Mouse (Mus musculus): ENCODE data around the gene Rmdn2. TPM values are rescaled to one million over a fixed set of nuclear protein-coding genes. Genes with fewer than 3 reads are reported as not detected.

Gene Rmdn2
- polyA plus RNA-seq, 1 experiment from 2014 or later, result 4.4 TPM

DNA sequence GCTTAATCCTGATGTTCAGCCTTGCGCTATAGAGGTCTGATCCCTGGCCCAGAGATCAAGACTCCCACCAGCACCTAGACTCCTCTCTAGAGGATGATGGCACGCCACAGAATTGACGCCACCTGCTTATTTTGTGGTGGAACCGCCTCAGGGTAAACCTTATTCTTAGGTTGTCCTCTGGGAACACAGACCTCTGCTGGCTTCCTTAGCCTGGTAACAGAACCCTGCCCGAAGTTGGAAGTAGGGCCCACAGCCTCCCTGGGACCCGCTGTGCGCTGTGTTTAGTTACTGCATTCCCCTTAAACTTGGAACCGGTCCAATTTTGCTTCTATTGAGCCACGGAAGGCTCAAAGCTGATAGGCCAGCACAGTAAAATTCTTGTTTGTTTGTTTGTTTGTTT, 100.9 kb downstream of the Rmdn2 start:
- H3K4me3 ChIP-seq, result 0 out of 2 replicates have a peak overlapping the region, but pooled peaks have one; percentile 41
- WGBS, result 5% methylated on average over 9 of the region's 9 CpGs
- H3K27me3 ChIP-seq, result peaks cover 57% of the 10 kb centered on the region
- no peaks in the 10 kb centered on the region for H3K36me3 ChIP-seq
- H3K4me2 ChIP-seq (replicated peaks), result 0 out of 2 replicates have a peak overlapping the region, but pooled peaks have one; percentile 87
- ATAC-seq (replicated peaks), result no peak
- H3K27ac ChIP-seq (replicated peaks), result no peak overlapping the region
- peaks cover 40% of the 10 kb centered on the region for H3K4me1 ChIP-seq
- no peak overlapping the region for H3K9ac ChIP-seq (replicated peaks)
- H3K9me3 ChIP-seq, result no peaks in the 10 kb centered on the region

DNA sequence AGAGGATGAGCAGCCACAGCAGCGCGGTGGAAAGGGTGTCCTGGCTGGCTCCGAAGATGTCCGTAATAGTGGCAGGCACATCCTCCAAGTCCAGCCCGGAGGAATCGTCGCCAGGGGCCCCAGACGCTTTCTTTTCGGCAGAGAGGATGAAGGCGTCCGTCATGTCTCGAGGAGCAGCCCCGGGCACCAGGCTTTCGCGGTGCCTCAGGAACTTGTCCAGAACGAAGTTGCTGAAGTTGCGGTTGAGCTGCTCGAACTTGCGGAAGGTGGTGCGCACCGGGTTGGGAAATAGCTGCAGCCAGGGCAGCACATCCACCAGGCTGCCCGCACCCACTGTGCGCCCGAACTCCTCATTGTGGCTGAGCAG, 101.6 kb downstream of the Rmdn2 start:
- ATAC-seq (replicated peaks), result no peak
- H3K9me3 ChIP-seq, result no peaks in the 10 kb centered on the region
- H3K36me3 ChIP-seq, result no peaks in the 10 kb centered on the region
- peak overlapping the region; percentile 41 for H3K4me3 ChIP-seq
- peak overlapping the region; percentile 87 for H3K4me2 ChIP-seq (replicated peaks)
- WGBS, result 1% methylated on average over 24 of the region's 24 CpGs
- peaks cover 57% of the 10 kb centered on the region for H3K27me3 ChIP-seq
- peak overlapping the region; percentile 38; the same call in 1 of the 2 replicates for H3K9ac ChIP-seq (replicated peaks)
- peaks cover 36% of the 10 kb centered on the region for H3K4me1 ChIP-seq
- no peak overlapping the region for H3K27ac ChIP-seq (replicated peaks)

DNA sequence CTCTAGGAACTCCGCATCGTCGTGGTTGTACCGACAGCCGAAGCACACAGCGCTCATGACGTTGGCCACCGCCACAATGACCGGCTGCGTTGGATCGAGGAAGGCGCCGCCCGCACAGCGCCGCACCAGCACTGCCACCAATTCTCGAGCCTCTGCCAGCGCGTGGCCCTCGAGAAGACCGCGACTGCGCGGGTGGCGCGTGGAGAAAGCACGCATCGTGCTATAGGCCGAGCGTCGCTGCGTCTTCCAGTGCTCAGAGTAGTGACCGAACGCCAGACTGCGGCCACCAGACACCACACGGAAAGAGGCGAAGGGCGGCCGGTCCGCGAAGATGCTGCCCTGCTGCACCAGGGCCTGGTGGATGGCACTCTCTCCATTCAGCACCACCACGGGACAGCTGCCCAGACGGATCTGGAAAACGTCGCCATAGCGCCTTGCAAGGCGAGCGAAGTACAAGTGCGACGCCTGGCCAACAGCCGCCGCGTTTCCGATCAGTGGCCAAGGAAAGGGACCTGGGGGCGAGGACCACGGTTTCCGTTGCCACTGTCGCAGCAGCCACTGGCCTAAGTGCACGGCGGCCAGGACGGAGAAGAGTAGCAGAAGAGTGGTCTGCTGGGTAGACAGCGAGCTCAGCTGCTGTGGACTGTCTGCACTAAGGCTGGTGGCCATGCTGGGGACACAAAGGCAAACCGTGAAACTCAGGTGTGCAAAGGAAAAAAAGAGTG, 102.1 kb downstream of the Rmdn2 start:
- peaks cover 57% of the 10 kb centered on the region for H3K27me3 ChIP-seq
- peak overlapping the region; percentile 41 for H3K4me3 ChIP-seq
- H3K27ac ChIP-seq (replicated peaks), result no peak overlapping the region
- peak overlapping the region; percentile 38 for H3K9ac ChIP-seq (replicated peaks)
- under 1% methylated on average over 63 of the region's 63 CpGs for WGBS
- peak; percentile 33 for ATAC-seq (replicated peaks)
- no peaks in the 10 kb centered on the region for H3K36me3 ChIP-seq
- peaks cover 35% of the 10 kb centered on the region for H3K4me1 ChIP-seq
- peak overlapping the region; percentile 87 for H3K4me2 ChIP-seq (replicated peaks)
- H3K9me3 ChIP-seq, result no peaks in the 10 kb centered on the region

DNA sequence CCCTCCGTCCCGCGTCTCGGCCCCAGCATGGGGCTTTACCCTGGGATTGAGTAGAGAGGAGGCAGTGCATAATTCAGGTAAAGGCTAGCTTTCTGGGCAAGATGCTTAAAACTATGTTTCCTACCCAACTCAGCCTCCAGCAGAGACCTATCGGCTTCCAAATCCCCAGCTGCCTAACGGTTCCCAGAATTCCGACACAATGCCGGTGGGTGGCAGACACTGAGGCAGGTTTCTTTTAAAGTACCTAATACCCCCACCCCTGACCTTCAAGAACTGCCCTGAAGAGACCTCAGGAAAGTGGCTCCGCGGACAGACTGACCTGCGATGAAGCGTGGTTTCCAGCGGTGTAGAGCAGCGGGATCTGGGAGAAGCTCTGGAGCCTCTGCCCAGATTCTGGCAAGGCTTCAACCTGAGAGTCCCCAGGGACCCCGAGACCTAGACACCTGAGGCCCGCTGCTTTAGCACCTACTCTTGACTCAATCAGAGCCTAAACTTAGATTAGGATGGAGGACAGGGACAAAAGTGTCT, 102.8 kb downstream of the Rmdn2 start:
- Histone ChIP-seq H3K9me3 (no peaks in the 10 kb centered on the region), H3K4me3 (peak overlapping the region; percentile 41), H3K27ac (replicated peaks) (no peak overlapping the region), H3K4me2 (replicated peaks) (peak overlapping the region; percentile 87), H3K36me3 (no peaks in the 10 kb centered on the region), H3K27me3 (peaks cover 55% of the 10 kb centered on the region), H3K4me1 (peaks cover 35% of the 10 kb centered on the region), H3K9ac (replicated peaks) (no peak overlapping the region)
- no peak for ATAC-seq (replicated peaks)
- WGBS, result under 1% methylated on average over 16 of the region's 16 CpGs

DNA sequence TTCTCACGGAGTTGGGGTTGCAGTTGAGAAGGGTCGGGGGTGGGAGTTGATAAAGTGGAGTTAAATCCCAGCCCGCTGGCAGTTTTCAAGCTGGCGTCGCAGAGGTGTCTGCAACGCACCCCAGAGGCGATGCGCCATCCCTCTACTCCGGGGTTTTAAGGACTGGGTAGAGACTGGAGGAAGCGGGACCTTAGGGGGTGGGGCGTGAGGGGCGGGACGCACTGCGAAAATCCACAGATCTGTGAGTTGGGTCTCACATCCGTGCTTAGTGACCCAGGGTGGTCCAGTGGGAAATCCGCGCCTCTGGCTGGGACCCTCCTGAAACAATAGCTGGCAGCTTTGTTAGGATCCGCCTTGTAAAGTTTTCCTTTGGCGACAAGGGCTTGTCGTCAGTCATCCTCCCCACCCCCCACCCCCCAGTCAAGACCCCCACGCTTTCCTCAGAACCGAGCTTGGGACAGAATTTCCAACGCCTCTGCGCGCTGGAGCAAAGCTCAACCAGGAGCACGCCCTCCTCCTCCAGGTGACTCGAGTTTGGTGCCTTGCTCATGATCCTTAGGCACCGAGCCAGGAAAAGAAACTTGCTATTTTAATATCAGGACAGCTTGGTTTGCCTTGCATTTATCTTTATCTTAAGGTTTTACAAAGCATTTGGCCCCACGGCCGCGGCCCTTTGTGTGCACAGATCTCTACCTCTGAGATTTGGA, 103.4 kb downstream of the Rmdn2 start, which contains the start of gene Cyp1b1:
Cyp1b1 (minus strand) TSS at position 131 of the 707 bp plus-strand sequence.
- ATAC-seq (replicated peaks), result peak; percentile 20; the same call in 1 of the 2 replicates
- under 1% methylated on average over 31 of the region's 31 CpGs for WGBS
- H3K4me1 ChIP-seq, result peaks cover 35% of the 10 kb centered on the region
- peak within 1 kb of the TSS; percentile 39 for H3K9ac ChIP-seq (replicated peaks)
- peaks cover 48% of the 10 kb centered on the region for H3K27me3 ChIP-seq
- peak within 1 kb of the TSS; percentile 41 for H3K4me3 ChIP-seq
- H3K27ac ChIP-seq (replicated peaks), result no peak within 1 kb of the TSS
- peak within 1 kb of the TSS; percentile 87 for H3K4me2 ChIP-seq (replicated peaks)
- H3K36me3 ChIP-seq, result no peaks in the 10 kb centered on the region
- no peaks in the 10 kb centered on the region for H3K9me3 ChIP-seq

DNA sequence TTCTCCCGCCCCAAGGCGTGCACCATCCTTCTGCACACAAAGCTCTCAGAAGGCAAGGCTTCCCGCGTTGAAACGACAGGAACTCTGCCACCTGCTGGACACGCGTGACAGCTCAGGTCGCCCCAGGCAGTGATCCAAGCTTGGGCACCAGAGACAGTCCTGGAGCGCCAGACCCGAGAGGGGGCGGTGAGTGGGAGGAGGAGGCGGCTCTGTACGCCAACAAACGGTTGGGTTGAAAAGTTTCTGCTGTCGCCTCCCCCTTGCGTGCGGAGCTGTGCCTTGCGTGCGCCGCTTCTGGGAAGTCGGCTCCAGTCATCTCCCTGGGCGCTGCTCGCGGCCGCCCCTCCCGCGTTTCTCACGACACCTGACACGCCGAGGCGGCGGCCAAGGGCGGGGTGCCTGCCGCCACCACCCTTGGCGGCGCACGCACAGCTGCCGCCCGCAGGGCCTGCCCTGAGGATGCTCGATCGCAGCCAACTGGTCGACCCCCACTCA, 104.0 kb downstream of the Rmdn2 start:
- Histone ChIP-seq H3K9me3 (no peaks in the 10 kb centered on the region), H3K27ac (replicated peaks) (no peak overlapping the region), H3K9ac (replicated peaks) (peak overlapping the region; percentile 39), H3K36me3 (no peaks in the 10 kb centered on the region), H3K27me3 (peaks cover 44% of the 10 kb centered on the region), H3K4me3 (peak overlapping the region; percentile 41), H3K4me2 (replicated peaks) (peak overlapping the region; percentile 87), H3K4me1 (peaks cover 35% of the 10 kb centered on the region)
- peak; percentile 83 for ATAC-seq (replicated peaks)
- under 1% methylated on average over 41 of the region's 42 CpGs for WGBS

DNA sequence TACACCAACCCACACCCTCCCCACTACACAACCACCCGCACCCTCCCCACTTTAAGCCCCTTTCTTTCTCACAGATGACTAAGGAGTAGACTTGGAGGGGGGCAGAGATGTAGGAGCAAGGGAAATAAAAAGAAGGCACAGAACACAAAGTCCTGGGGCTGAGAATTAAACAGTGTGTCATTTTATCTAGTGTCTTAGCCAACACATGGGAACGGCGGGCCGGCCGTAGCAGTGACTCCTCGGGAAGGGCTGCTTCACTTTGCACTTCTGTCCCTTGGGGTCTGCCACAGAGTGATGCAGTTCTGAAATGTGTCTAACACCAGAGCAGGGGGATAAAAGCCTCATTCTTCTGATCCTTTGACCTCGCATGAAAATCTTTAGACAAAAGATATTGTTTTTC, 109.0 kb downstream of the Rmdn2 start:
- 77% methylated on average over 7 of the region's 7 CpGs for WGBS
- no peak overlapping the region for H3K27ac ChIP-seq (replicated peaks)
- no peak overlapping the region for H3K4me3 ChIP-seq
- H3K27me3 ChIP-seq, result no peaks in the 10 kb centered on the region
- no peak for ATAC-seq (replicated peaks)
- H3K36me3 ChIP-seq, result no peaks in the 10 kb centered on the region
- H3K9me3 ChIP-seq, result no peaks in the 10 kb centered on the region
- no peak overlapping the region for H3K4me2 ChIP-seq (replicated peaks)
- H3K9ac ChIP-seq (replicated peaks), result no peak overlapping the region
- H3K4me1 ChIP-seq, result peaks cover 3% of the 10 kb centered on the region

DNA sequence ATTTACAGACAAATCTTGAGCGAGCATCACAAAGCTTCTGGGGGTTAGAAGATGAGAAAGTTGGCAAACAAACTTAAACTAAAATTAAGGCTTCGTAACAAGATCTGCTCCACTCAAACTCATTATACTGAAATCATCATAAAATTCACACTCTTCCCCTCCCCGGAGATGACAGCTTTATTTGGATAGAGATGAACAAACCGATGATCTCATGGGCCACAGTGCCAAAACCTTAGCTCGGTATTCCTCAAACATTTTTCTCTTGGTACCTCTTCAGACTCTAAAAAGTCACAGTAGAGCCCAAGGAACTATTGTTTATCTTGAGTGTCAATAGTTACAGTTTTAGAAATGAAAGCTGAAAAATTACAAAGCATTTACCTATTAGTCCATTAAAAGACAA, 115.0 kb downstream of the Rmdn2 start:
- Histone ChIP-seq H3K27ac (replicated peaks) (no peak overlapping the region), H3K4me1 (0 out of 2 replicates have a peak, but pooled peaks cover 5% of the 10 kb centered on the region), H3K9ac (replicated peaks) (no peak overlapping the region), H3K4me2 (replicated peaks) (no peak overlapping the region), H3K9me3 (no peaks in the 10 kb centered on the region), H3K36me3 (no peaks in the 10 kb centered on the region), H3K4me3 (no peak overlapping the region), H3K27me3 (no peaks in the 10 kb centered on the region)
- no peak for ATAC-seq (replicated peaks)
- WGBS, result 86% methylated on average over 5 of the region's 5 CpGs

DNA sequence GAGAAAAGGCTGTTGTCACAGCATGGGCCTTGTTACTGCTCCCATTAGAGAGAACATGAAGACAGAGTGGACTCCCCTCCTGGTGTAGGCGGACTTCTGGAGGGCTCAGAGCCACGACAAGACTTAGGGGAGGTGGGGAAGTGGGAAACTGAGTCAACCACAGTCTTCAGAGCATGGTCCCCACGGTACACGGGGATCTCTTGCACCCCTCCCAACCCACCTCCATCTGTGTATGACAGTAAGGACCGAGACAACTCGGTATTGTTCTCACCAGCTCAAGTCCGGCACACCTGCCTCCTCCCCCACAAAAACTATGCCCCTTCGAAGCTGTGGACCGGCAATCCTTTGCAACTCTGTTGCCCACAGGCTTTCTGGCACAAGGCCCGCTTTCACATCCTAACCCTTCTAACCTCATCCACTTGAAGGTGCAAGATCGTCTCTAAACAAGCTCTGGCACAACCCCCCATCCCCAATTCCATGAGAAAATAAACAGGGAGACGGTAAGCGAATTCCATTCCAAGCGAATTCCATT, 116.5 kb downstream of the Rmdn2 start:
- 33% methylated on average over 14 of the region's 14 CpGs for WGBS
- Histone ChIP-seq H3K27me3 (no peaks in the 10 kb centered on the region), H3K9me3 (no peaks in the 10 kb centered on the region), H3K4me1 (0 out of 2 replicates have a peak, but pooled peaks cover 5% of the 10 kb centered on the region), H3K36me3 (no peaks in the 10 kb centered on the region), H3K4me3 (no peak overlapping the region), H3K4me2 (replicated peaks) (no peak overlapping the region), H3K27ac (replicated peaks) (no peak overlapping the region), H3K9ac (replicated peaks) (no peak overlapping the region; the same call in 1 of the 2 replicates)
- ATAC-seq (replicated peaks), result no peak

DNA sequence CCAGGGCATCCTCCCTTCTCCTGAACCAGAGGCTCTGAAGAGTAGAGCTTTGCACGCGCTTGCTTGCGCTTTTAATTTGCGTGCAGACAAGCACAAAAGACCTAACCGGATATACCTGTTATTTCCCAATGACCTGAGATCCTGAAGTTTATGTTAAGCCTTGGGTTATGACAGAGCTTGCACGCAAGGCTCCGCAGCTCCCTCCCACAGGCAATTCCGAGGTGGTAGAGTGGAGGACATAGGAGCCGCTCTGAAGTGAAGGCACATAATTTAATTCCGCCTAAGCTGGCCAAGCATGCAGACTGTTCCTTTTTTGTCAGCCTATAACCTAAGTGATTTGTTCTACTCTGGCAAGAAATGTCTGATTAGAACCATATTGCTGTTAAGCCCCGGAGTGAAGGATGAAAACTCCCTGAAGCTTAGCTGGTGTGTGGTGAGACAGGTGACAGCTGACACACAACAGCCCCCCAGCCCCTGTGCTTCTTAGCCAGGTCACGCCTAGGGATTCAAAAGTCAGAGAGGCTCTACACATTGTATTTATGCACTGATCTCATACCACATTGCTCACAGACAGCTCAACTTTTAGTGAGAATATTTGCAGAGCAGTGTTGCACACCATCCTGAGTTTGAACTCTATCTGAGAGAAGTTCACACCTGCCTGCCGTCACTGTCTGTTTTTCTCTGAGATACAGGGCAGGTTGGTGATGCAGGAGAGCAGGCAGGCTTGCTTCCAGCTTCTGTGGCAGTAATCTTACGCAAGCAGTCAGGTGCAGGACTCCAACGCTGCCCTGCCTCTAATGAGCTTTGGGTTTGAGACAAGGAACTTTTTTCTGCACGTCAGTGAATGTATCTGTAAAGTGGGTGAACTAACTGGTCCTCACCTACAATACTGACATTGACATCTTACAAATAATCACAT, 117.2 kb downstream of the Rmdn2 start:
- Histone ChIP-seq H3K9ac (replicated peaks) (no peak overlapping the region; the same call in 1 of the 2 replicates), H3K9me3 (no peaks in the 10 kb centered on the region), H3K27me3 (no peaks in the 10 kb centered on the region), H3K4me1 (0 out of 2 replicates have a peak, but pooled peaks cover 5% of the 10 kb centered on the region), H3K4me2 (replicated peaks) (no peak overlapping the region), H3K4me3 (no peak overlapping the region), H3K36me3 (no peaks in the 10 kb centered on the region), H3K27ac (replicated peaks) (no peak overlapping the region)
- WGBS, result 38% methylated on average over 16 of the region's 16 CpGs
- no peak for ATAC-seq (replicated peaks)

DNA sequence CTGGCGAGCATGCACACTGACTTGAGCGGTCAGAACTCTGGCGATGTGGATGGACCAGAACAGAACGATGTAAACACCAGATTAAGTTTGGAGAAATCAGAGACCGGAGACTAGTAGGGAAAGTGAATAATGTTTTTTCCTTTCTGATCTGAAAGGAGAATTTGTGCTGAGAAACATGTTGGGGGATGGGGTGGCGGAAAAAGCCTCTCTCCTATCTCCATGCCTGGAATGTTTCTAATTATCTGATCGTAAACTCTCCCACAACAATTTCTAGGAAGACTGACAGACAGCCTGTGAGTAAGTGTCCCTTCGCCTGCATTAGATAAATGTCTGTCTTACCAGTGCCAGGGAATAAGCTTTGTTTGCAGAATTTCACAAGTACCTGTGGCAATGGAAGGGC, 119.3 kb downstream of the Rmdn2 start:
- no peak for ATAC-seq (replicated peaks)
- Histone ChIP-seq H3K9ac (replicated peaks) (no peak overlapping the region), H3K4me3 (no peak overlapping the region), H3K4me2 (replicated peaks) (no peak overlapping the region), H3K4me1 (0 out of 2 replicates have a peak, but pooled peaks cover 5% of the 10 kb centered on the region), H3K9me3 (no peaks in the 10 kb centered on the region), H3K36me3 (no peaks in the 10 kb centered on the region), H3K27me3 (no peaks in the 10 kb centered on the region), H3K27ac (replicated peaks) (no peak overlapping the region)
- 88% methylated on average over 8 of the region's 8 CpGs for WGBS

Measured in forebrain, embryonic 15.5 days (tissue).